Comparison of ENCODE assay signal across 10 mouse cellular contexts in genomic region chr12:117941947-117942346, GRCm38 (mm10).
DNase-seq lines count a peak whose midpoint lies in the region; ATAC-seq and TF ChIP-seq lines count a peak whose summit lies in the region.
"Had no signal": no experiment of that assay in that cellular context is flagged by ENCODE, and none has a peak within 500 bp of the region (broad histone marks: within the 10 kb centered on the region; RNA-seq: fewer than 3 reads in every experiment).

No protein-coding gene starts in this region.

- H3K79me2 ChIP-seq in CH12.LX (replicated peaks; ENCODE audit: control insufficient read depth, extremely low read depth, insufficient read depth, poor library complexity, severe bottlenecking) = no peaks in the 10 kb centered on the region

- no peak for TF ChIP-seq EP300 in CH12.LX (IDR thresholded peaks at IDR 0.05; ENCODE audit: low read length)

- no peak for TF ChIP-seq RAD21 in CH12.LX (IDR thresholded peaks at IDR 0.05; ENCODE audit: low read depth, low read length)

- dilution Hi-C loops in CH12.LX (cut with MboI; ENCODE audit: extremely low pct_ligation_motif_present, extremely low pct_unique_long_range_greater_than_20kb, low sequenced_read_pairs) = no loop called here

- H3K4me1 ChIP-seq in kidney, embryonic 15.5 days = peaks cover 11% of the 10 kb centered on the region; the same call in 1 of the 2 replicates
- H3K4me1 ChIP-seq in CH12.LX (ENCODE audit: control insufficient read depth in 1 of 2, insufficient read depth in 2 of 2) = no peaks in the 10 kb centered on the region; a peak in 1 of 4 replicates

- no peaks in the 10 kb centered on the region for H3K27me3 ChIP-seq in kidney, embryonic 15.5 days
- H3K27me3 ChIP-seq in CH12.LX (replicated peaks) = no peaks in the 10 kb centered on the region
- H3K27me3 ChIP-seq in splenic B cell, adult 2 months (ENCODE audit: control insufficient read depth, insufficient read depth, low read length, poor library complexity, severe bottlenecking) = no peaks in the 10 kb centered on the region

- in situ Hi-C loops in CH12.LX (cut with MboI; ENCODE audit: low pct_ligation_motif_present, low pct_unique_long_range_greater_than_20kb, low sequenced_read_pairs) = no loop called here

- peak; percentile 57 for DNase-seq in kidney, adult 11 months
- DNase-seq in CH12.LX (ENCODE audit: extremely low read depth) = peak; percentile 3
- DNase-seq in kidney, adult 18-20 months = peak; percentile 17
- DNase-seq in splenic B cell, adult 2 months (ENCODE audit: low read depth, low spot score) = peak; percentile 5
- no peak for DNase-seq in ovary, adult 18-20 months (ENCODE audit: low spot score)
- no peak for DNase-seq in layer of hippocampus, postnatal 10 days (ENCODE audit: low spot score in 2 of 2)
- DNase-seq: cerebellum, adult 18-20 months had no signal

- 51% methylated on average over 7 of the region's 7 CpGs for WGBS in kidney, embryonic 15.5 days

- H3K36me3 ChIP-seq in kidney, embryonic 15.5 days = no peaks in the 10 kb centered on the region
- no peaks in the 10 kb centered on the region for H3K36me3 ChIP-seq in CH12.LX (replicated peaks in 1 of 2; ENCODE audit: control insufficient read depth in 1 of 2, insufficient read depth in 1 of 2, low read length in 1 of 2)
- H3K36me3 ChIP-seq in splenic B cell, adult 2 months (ENCODE audit: control insufficient read depth, insufficient read depth, low read length, poor library complexity, severe bottlenecking) = no peaks in the 10 kb centered on the region

- H3K9ac ChIP-seq in kidney, embryonic 15.5 days = no peak overlapping the region
- no peak overlapping the region for H3K9ac ChIP-seq in CH12.LX (ENCODE audit: insufficient read depth, low read depth)

- ATAC-seq in kidney, embryonic 15.5 days (replicated peaks; ENCODE audit: low FRiP score) = no peak
- ATAC-seq in erythroid progenitor cell, adult 5-6 weeks (replicated peaks; ENCODE audit: low FRiP score, poor library complexity, severe bottlenecking) = no peak

- H3K4me2 ChIP-seq in kidney, embryonic 15.5 days = no peak overlapping the region
- H3K4me2 ChIP-seq in CH12.LX (ENCODE audit: insufficient read depth, low read depth, poor library complexity, severe bottlenecking) = no peak overlapping the region
- H3K4me2 ChIP-seq: liver, embryonic 11.5 days had no signal

- no peak for TF ChIP-seq CTCF in CH12.LX (conservative IDR thresholded peaks at IDR 0.05 in 1 of 2, IDR thresholded peaks at IDR 0.05 in 1 of 2; ENCODE audit: low read depth in 2 of 2, low read length in 2 of 2)

- H3K27ac ChIP-seq in kidney, embryonic 15.5 days = no peak overlapping the region
- H3K27ac ChIP-seq in CH12.LX (ENCODE audit: insufficient read depth, low read depth) = no peak overlapping the region

- no peak for TF ChIP-seq POLR2A in CH12.LX (IDR thresholded peaks at IDR 0.05; ENCODE audit: low read depth, low read length)

- H3K4me3 ChIP-seq in kidney, embryonic 15.5 days (replicated peaks) = no peak overlapping the region
- no peak overlapping the region for H3K4me3 ChIP-seq in CH12.LX (replicated peaks in 1 of 3; ENCODE audit: low read depth in 2 of 3, low read length in 2 of 3, poor library complexity in 1 of 3)

- no peaks in the 10 kb centered on the region for H3K9me3 ChIP-seq in kidney, embryonic 15.5 days (replicated peaks)
- no peaks in the 10 kb centered on the region for H3K9me3 ChIP-seq in CH12.LX (replicated peaks; ENCODE audit: low read length)

TF ChIP-seq in CH12.LX, 34 proteins besides CTCF, POLR2A, EP300 and RAD21:
- TF ChIP-seq ELF1 (IDR thresholded peaks at IDR 0.05; ENCODE audit: low read depth, low read length) = no peak
- no peak for TF ChIP-seq MEF2A (IDR thresholded peaks at IDR 0.05; ENCODE audit: borderline replicate concordance, low read depth, low read length)
- no peak for TF ChIP-seq IRF4 (IDR thresholded peaks at IDR 0.05; ENCODE audit: low read depth, low read length)
- TF ChIP-seq HCFC1 (IDR thresholded peaks at IDR 0.05; ENCODE audit: low read depth, low read length) = no peak
- TF ChIP-seq POLR2AphosphoS2 (IDR thresholded peaks at IDR 0.05; ENCODE audit: low read depth, low read length) = no peak
- TF ChIP-seq USF1 (IDR thresholded peaks at IDR 0.05; ENCODE audit: low read depth, low read length) = no peak
- no peak for TF ChIP-seq E2F4 (IDR thresholded peaks at IDR 0.05; ENCODE audit: insufficient replicate concordance, low read depth, low read length)
- TF ChIP-seq NELFE (IDR thresholded peaks at IDR 0.05; ENCODE audit: low read depth, low read length) = no peak
- no peak for TF ChIP-seq MXI1 (IDR thresholded peaks at IDR 0.05; ENCODE audit: low read depth, low read length)
- TF ChIP-seq JUND (conservative IDR thresholded peaks at IDR 0.05; ENCODE audit: low read depth, low read length) = no peak
- TF ChIP-seq MAZ (IDR thresholded peaks at IDR 0.05; ENCODE audit: low read depth, low read length) = no peak
- no peak for TF ChIP-seq MYC (IDR thresholded peaks at IDR 0.05; ENCODE audit: low read depth, low read length)
- TF ChIP-seq RCOR1 (conservative IDR thresholded peaks at IDR 0.05; ENCODE audit: low read depth, low read length) = no peak
- no peak for TF ChIP-seq CHD2 (IDR thresholded peaks at IDR 0.05; ENCODE audit: low read length)
- TF ChIP-seq MAX (IDR thresholded peaks at IDR 0.05; ENCODE audit: low read length) = no peak

Comparison
In these comparisons a context has a peak if more than half of its experiments do, and no peak if none do; other contexts are left out.
1. DNase-seq: peak in kidney, adult 11 months (single experiment), CH12.LX (single experiment), kidney, adult 18-20 months (single experiment) and splenic B cell, adult 2 months (single experiment); none in ovary, adult 18-20 months (single experiment) and layer of hippocampus, postnatal 10 days (0 of 2).